Mouse (Mus musculus): Measurements from ENCODE around the gene Ccdc174. TPM values are rescaled to one million over a fixed set of nuclear protein-coding genes. Genes with fewer than 3 reads are reported as not detected.

The Ccdc174 gene
- 23.4 and 24.0 TPM in 2 replicates for polyA plus RNA-seq (2012; rRNA removed)

GRCm38 (mm10) chr6:91877885-91878651, at the start of gene Ccdc174:
Ccdc174 (plus strand) TSS chr6:91878053.

GRCm38 (mm10) chr6:91902509-91902908, 24.7 kb downstream of the Ccdc174 start, which contains the start of gene 4930590J08Rik:
4930590J08Rik (plus strand) TSS chr6:91902809.

Other genes with a start within 250 kb of the Ccdc174 start
- gene Slc6a6, start 194.0 kb upstream of the Ccdc174 start, polyA plus RNA-seq (2012; rRNA removed) = 75.2 and 77.6 TPM in 2 replicates
- 14.1 and 15.5 TPM in 2 replicates for gene Grip2, start 50.8 kb upstream of the Ccdc174 start, polyA plus RNA-seq (2012; rRNA removed)
- gene 4930590J08Rik, start 24.8 kb downstream of the Ccdc174 start, polyA plus RNA-seq (2012; rRNA removed) = 2.5 and 2.7 TPM in 2 replicates
- 10.8 and 13.0 TPM in 2 replicates for gene Fgd5, start 100.8 kb downstream of the Ccdc174 start, polyA plus RNA-seq (2012; rRNA removed)
- gene Nr2c2, start 213.3 kb downstream of the Ccdc174 start, polyA plus RNA-seq (2012; rRNA removed) = 32.9 and 37.4 TPM in 2 replicates

Data from central nervous system, embryonic 14 days (tissue).